Mouse (Mus musculus): ENCODE data around the gene Mlx.
A peak's percentile ranks its signal among the peaks of the same experiment; 100 is the strongest.

The Mlx gene

DNA sequence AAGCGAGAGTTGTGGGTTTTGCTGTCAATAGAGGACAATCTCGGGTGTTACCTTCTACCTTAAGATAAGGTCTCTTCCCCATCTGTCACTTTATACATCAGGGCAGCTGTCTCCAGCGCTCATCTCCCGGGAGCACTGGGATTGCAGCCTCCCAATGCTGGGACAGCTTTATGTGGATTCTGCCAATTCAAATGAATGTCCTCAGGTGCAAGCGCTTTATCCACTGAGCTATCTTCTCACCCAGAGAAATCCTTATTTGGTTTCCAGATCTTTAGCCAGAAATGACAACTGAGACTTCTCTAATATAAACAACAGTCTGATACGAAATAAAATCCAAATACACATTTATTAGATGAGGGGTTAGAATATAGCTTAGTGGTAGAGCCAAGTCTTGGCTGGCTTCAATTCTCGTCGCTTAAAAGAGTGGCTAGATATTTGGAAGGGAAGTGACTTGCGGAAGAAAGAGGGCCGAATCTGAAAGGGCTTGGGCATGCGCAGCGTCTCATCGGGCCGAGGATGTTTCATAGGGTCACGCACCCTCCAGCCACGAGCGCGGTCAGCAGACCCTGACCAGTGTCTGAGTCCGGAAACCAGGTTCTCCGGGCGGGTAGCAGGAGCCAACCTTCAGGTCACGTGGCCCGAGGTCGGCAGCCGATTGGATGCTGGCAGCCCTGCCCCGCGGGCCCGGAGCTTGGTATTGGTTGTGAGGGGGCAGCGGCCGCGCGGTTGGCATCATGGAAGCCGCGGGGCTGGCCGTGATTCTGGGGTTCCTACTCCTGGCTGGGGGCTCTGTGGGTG is 17.5 kb upstream of the Mlx start, which contains the start of gene Naglu:
Gene Naglu, plus strand, starts transcription at position 622 of the 798 bp plus-strand sequence.
- Histone ChIP-seq H3K4me1 (replicated peaks; ENCODE audit: low read depth, low read length) (peaks cover 34% of the 10 kb centered on the region), H3K27me3 (ENCODE audit: insufficient read depth, low read length) (peaks cover 64% of the 10 kb centered on the region), H3K4me3 (replicated peaks; ENCODE audit: low read length) (peak within 1 kb of the TSS; percentile 92), H3K36me3 (ENCODE audit: insufficient read depth, low read length) (no peaks in the 10 kb centered on the region), H3K9me3 (ENCODE audit: low read length) (no peaks in the 10 kb centered on the region)
- TF ChIP-seq NANOG (IDR thresholded peaks at IDR 0.05; ENCODE audit: borderline replicate concordance, low read length): no peak

DNA sequence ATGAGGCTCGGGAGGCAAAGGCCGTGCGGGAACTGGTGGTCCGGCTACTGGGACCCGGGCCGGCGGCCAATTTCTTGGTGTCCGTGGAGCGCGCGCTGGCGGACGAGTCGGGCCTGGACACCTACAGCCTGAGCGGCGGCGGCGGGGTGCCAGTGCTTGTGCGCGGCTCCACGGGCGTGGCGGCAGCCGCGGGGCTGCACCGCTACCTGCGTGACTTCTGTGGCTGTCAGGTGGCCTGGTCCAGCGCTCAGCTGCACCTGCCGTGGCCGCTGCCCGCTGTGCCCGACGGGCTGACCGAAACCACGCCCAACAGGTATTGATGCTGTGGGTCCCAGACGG is 16.9 kb upstream of the Mlx start:
- no peak for TF ChIP-seq CTCF (conservative IDR thresholded peaks at IDR 0.05; ENCODE audit: low read length)
- no peak for TF ChIP-seq POU5F1 (IDR thresholded peaks at IDR 0.05; ENCODE audit: borderline replicate concordance, low read length)
- TF ChIP-seq NANOG (IDR thresholded peaks at IDR 0.05; ENCODE audit: borderline replicate concordance, low read length): no peak
- peaks cover 29% of the 10 kb centered on the region for H3K4me1 ChIP-seq (replicated peaks; ENCODE audit: low read depth, low read length)

DNA sequence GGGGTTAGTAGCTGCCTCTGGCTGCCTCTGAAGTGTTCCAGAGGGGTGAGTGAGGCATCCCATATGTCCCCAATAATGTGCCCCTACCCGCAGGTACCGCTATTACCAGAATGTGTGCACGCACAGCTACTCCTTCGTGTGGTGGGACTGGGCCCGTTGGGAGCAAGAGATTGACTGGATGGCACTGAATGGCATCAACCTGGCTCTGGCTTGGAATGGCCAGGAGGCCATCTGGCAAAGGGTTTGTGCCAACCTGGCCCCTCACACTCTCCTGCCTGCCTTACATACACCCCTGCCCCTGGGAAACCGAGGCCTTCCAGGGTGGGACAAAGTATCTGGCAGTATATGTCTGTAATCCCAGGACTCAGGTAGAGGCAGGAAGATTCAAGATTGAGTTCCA is 16.1 kb upstream of the Mlx start:
- H3K27me3 ChIP-seq (ENCODE audit: insufficient read depth, low read length): peaks cover 65% of the 10 kb centered on the region
- no peak for TF ChIP-seq CTCF (conservative IDR thresholded peaks at IDR 0.05; ENCODE audit: low read length)
- TF ChIP-seq NANOG (IDR thresholded peaks at IDR 0.05; ENCODE audit: borderline replicate concordance, low read length): no peak
- no peak for TF ChIP-seq POU5F1 (IDR thresholded peaks at IDR 0.05; ENCODE audit: borderline replicate concordance, low read length)
- no peaks in the 10 kb centered on the region for H3K9me3 ChIP-seq (ENCODE audit: low read length)
- H3K4me3 ChIP-seq (replicated peaks; ENCODE audit: low read length): peak overlapping the region; percentile 92; the same call in 1 of the 2 replicates
- H3K4me1 ChIP-seq (replicated peaks; ENCODE audit: low read depth, low read length): peaks cover 30% of the 10 kb centered on the region
- no peaks in the 10 kb centered on the region for H3K36me3 ChIP-seq (ENCODE audit: insufficient read depth, low read length)

More for the DNA sequence above, 16.9 kb upstream of the Mlx start:
- H3K9me3 ChIP-seq (ENCODE audit: low read length): no peaks in the 10 kb centered on the region
- peaks cover 64% of the 10 kb centered on the region for H3K27me3 ChIP-seq (ENCODE audit: insufficient read depth, low read length)
- H3K4me3 ChIP-seq (replicated peaks; ENCODE audit: low read length): peak overlapping the region; percentile 92
- no peaks in the 10 kb centered on the region for H3K36me3 ChIP-seq (ENCODE audit: insufficient read depth, low read length)

DNA sequence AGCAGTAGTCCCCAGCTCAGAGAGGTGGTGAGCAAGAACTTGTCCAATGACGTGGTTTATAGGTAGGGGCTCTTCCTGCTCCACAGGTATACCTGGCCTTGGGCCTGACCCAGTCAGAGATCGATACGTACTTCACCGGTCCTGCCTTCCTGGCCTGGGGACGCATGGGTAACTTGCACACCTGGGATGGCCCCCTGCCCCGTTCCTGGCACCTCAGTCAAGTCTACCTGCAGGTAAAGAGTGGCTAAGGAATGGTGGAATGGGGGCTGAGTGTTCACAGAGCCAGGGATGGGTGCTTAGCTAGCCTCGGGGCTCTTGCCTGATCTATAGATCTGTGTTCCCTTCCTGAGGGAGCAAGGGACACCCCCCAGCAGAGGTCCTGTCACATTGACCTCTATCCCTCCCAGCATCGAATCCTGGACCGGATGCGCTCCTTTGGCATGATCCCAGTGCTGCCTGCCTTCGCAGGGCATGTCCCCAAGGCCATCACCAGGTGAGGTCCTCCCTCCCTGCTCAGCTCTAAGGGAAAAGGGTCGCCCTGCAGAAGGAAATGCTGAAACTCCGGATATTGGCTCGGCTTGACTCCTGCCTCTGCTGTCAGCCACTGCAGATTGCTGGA is 15.2 kb upstream of the Mlx start:
- peaks cover 29% of the 10 kb centered on the region for H3K4me1 ChIP-seq (replicated peaks; ENCODE audit: low read depth, low read length)
- H3K9me3 ChIP-seq (ENCODE audit: low read length): no peaks in the 10 kb centered on the region
- H3K4me3 ChIP-seq (replicated peaks; ENCODE audit: low read length): no peak overlapping the region
- H3K36me3 ChIP-seq (ENCODE audit: insufficient read depth, low read length): no peaks in the 10 kb centered on the region
- TF ChIP-seq CTCF (conservative IDR thresholded peaks at IDR 0.05; ENCODE audit: low read length) (no peak), POU5F1 (IDR thresholded peaks at IDR 0.05; ENCODE audit: borderline replicate concordance, low read length) (no peak), NANOG (IDR thresholded peaks at IDR 0.05; ENCODE audit: borderline replicate concordance, low read length) (no peak)
- H3K27me3 ChIP-seq (ENCODE audit: insufficient read depth, low read length): peaks cover 70% of the 10 kb centered on the region

DNA sequence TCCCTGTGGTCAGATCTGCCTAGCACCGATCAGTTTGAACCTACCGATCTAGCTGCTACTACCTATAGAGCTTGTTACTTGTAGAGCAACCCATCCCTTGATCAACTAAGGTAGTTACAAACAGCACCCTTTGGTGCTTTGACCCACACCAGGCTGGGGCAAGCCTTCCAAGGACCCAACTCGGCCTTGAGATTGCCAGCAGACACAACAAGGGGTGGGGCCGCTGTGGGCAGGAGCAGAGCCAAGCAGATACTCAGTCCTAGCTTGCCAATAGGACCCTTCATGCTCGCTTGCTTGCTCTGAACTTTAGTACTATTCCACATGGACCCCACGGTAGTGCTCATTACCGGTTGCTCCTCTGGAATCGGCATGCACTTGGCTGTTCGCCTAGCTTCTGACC is 9.0 kb upstream of the Mlx start, which contains the start of gene Hsd17b1:
Gene Hsd17b1, plus strand, starts transcription at position 291 of the 400 bp plus-strand sequence.
- Histone ChIP-seq H3K4me1 (replicated peaks; ENCODE audit: low read depth, low read length) (peaks cover 54% of the 10 kb centered on the region), H3K27me3 (ENCODE audit: insufficient read depth, low read length) (peaks cover 78% of the 10 kb centered on the region), H3K9me3 (ENCODE audit: low read length) (no peaks in the 10 kb centered on the region), H3K4me3 (replicated peaks; ENCODE audit: low read length) (peak within 1 kb of the TSS; percentile 70), H3K36me3 (ENCODE audit: insufficient read depth, low read length) (no peaks in the 10 kb centered on the region)
- TF ChIP-seq CTCF (conservative IDR thresholded peaks at IDR 0.05; ENCODE audit: low read length) (no peak), POU5F1 (IDR thresholded peaks at IDR 0.05; ENCODE audit: borderline replicate concordance, low read length) (no peak), NANOG (IDR thresholded peaks at IDR 0.05; ENCODE audit: borderline replicate concordance, low read length) (no peak)

DNA sequence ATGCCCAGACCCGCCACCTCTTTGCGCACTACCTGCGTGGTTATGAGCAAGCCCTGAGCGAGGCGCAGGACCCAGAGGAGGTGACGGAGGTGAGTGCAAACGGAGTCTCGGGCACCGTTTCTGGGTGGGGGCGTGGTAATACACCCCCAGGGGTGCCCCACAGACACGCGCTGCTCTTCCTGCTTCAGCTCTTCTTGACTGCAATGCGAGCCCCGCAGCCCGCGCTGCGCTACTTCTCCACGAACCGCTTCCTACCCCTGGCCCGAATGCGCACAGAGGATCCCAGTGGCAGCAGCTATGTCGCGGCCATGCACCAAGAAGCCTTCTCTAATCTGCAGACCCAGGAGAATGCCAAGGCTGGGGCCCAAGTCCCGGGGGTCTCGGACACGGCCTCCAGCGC is 7.3 kb upstream of the Mlx start:
- Histone ChIP-seq H3K36me3 (ENCODE audit: insufficient read depth, low read length) (peaks cover 12% of the 10 kb centered on the region), H3K4me1 (replicated peaks; ENCODE audit: low read depth, low read length) (peaks cover 68% of the 10 kb centered on the region), H3K4me3 (replicated peaks; ENCODE audit: low read length) (peak overlapping the region; percentile 70), H3K27me3 (ENCODE audit: insufficient read depth, low read length) (peaks cover 64% of the 10 kb centered on the region), H3K9me3 (ENCODE audit: low read length) (no peaks in the 10 kb centered on the region)
- no peak for TF ChIP-seq NANOG (IDR thresholded peaks at IDR 0.05; ENCODE audit: borderline replicate concordance, low read length)
- no peak for TF ChIP-seq CTCF (conservative IDR thresholded peaks at IDR 0.05; ENCODE audit: low read length)
- no peak for TF ChIP-seq POU5F1 (IDR thresholded peaks at IDR 0.05; ENCODE audit: borderline replicate concordance, low read length)

DNA sequence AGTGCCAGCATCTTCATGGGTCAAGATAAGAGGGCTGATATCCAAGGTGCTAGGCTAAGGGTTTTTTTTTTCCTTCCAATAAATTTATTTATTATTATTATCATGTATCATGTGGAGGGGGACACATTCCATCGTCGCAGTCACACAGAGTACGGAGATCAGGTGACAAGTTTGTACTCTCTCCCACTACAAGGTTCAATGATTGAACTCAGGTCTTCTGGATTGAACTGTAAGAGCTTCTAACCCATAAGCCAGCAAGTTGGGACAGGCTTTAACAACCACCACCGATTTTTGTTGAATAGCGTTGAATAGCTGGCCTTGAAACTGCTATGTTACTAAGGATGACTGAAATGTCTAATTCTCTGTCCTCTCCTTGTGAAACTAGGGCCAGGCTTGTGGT is 6.7 kb upstream of the Mlx start:
- Histone ChIP-seq H3K9me3 (ENCODE audit: low read length) (no peaks in the 10 kb centered on the region), H3K36me3 (ENCODE audit: insufficient read depth, low read length) (peaks cover 17% of the 10 kb centered on the region), H3K4me3 (replicated peaks; ENCODE audit: low read length) (peak overlapping the region; percentile 70; the same call in 1 of the 2 replicates), H3K4me1 (replicated peaks; ENCODE audit: low read depth, low read length) (peaks cover 73% of the 10 kb centered on the region), H3K27me3 (ENCODE audit: insufficient read depth, low read length) (peaks cover 64% of the 10 kb centered on the region)
- TF ChIP-seq CTCF (conservative IDR thresholded peaks at IDR 0.05; ENCODE audit: low read length) (no peak), NANOG (IDR thresholded peaks at IDR 0.05; ENCODE audit: borderline replicate concordance, low read length) (no peak), POU5F1 (IDR thresholded peaks at IDR 0.05; ENCODE audit: borderline replicate concordance, low read length) (no peak)

DNA sequence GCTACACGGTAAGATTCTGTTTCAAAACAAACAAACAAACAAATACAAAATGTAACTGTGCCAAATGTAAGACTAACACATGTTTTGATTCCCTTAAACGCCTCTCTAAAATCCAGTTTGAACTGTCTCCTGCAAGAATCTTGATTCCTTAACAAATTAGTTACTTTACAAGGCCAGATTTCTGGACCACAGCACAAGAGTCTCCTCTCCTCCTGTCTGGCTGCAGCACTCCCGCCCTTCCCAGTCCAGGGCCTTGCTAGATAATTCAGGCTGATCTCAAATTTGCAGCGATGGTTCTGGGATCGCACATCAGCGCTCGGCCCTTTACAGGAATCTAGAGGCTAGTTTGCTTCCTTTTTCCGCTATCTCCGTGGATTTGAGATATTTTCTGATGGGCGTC is 5.4 kb upstream of the Mlx start:
- peak overlapping the region; percentile 94 for H3K4me3 ChIP-seq (replicated peaks; ENCODE audit: low read length)
- H3K27me3 ChIP-seq (ENCODE audit: insufficient read depth, low read length): peaks cover 54% of the 10 kb centered on the region
- H3K9me3 ChIP-seq (ENCODE audit: low read length): no peaks in the 10 kb centered on the region
- no peak for TF ChIP-seq POU5F1 (IDR thresholded peaks at IDR 0.05; ENCODE audit: borderline replicate concordance, low read length)
- no peak for TF ChIP-seq NANOG (IDR thresholded peaks at IDR 0.05; ENCODE audit: borderline replicate concordance, low read length)
- no peak for TF ChIP-seq CTCF (conservative IDR thresholded peaks at IDR 0.05; ENCODE audit: low read length)
- peaks cover 27% of the 10 kb centered on the region for H3K36me3 ChIP-seq (ENCODE audit: insufficient read depth, low read length)
- H3K4me1 ChIP-seq (replicated peaks; ENCODE audit: low read depth, low read length): peaks cover 77% of the 10 kb centered on the region

Data from E14TG2a.4 (cell line).